Mouse (Mus musculus): Measurements from ENCODE around the gene Klk1b1. TPM values are rescaled to one million over a fixed set of nuclear protein-coding genes. Genes with fewer than 3 reads are reported as not detected.
"Not testable (repeated sequence)": the region's sequence is repeated elsewhere in the genome, so short reads cannot be mapped to it uniquely, and the experiment has no call there.

The Klk1b1 gene
- polyA plus RNA-seq, 1 experiment from 2014 or later: not detected

GRCm38 (mm10) chr7:43967612-43968011, 1.1 kb downstream of the Klk1b1 start:
- 85% methylated on average over 2 of the region's 2 CpGs for WGBS
- Histone ChIP-seq H3K4me1 (ENCODE audit: control insufficient read depth, insufficient read depth, low read length) (no peaks in the 10 kb centered on the region), H3K27me3 (ENCODE audit: control insufficient read depth, insufficient read depth, low read length) (no peaks in the 10 kb centered on the region), H3K9ac (replicated peaks; ENCODE audit: low read length) (no peak overlapping the region), H3K4me3 (replicated peaks; ENCODE audit: low read depth, low read length) (no peak overlapping the region), H3K36me3 (ENCODE audit: control insufficient read depth, insufficient read depth, low read length) (no peaks in the 10 kb centered on the region), H3K9me3 (ENCODE audit: control insufficient read depth, low read length) (no peaks in the 10 kb centered on the region), H3K27ac (replicated peaks; ENCODE audit: low read depth, low read length) (no peak overlapping the region), H3K4me2 (ENCODE audit: low read length) (no peak overlapping the region)
- DNase-seq: no peak
- no peak for ATAC-seq (ENCODE audit: low FRiP score, low TSS enrichment)

GRCm38 (mm10) chr7:43975761-43976160, 9.2 kb downstream of the Klk1b1 start, which contains the start of gene Klk1b9:
Gene Klk1b9, plus strand, starts transcription at chr7:43976061.
- H3K27ac ChIP-seq (replicated peaks; ENCODE audit: low read depth, low read length); H3K9me3 ChIP-seq (ENCODE audit: control insufficient read depth, low read length); H3K27me3 ChIP-seq (ENCODE audit: control insufficient read depth, insufficient read depth, low read length); ATAC-seq (ENCODE audit: low FRiP score, low TSS enrichment); H3K4me1 ChIP-seq (ENCODE audit: control insufficient read depth, insufficient read depth, low read length); H3K9ac ChIP-seq (replicated peaks; ENCODE audit: low read length); DNase-seq; H3K36me3 ChIP-seq (ENCODE audit: control insufficient read depth, insufficient read depth, low read length); H3K4me3 ChIP-seq (replicated peaks; ENCODE audit: low read depth, low read length); H3K4me2 ChIP-seq (ENCODE audit: low read length): not testable (repeated sequence)
- 86% methylated on average over 1 of the region's 1 CpGs for WGBS

GRCm38 (mm10) chr7:43985657-43986056, 19.1 kb downstream of the Klk1b1 start:
- H3K27ac ChIP-seq (replicated peaks; ENCODE audit: low read depth, low read length): no peak overlapping the region
- H3K36me3 ChIP-seq (ENCODE audit: control insufficient read depth, insufficient read depth, low read length): no peaks in the 10 kb centered on the region
- H3K4me3 ChIP-seq (replicated peaks; ENCODE audit: low read depth, low read length): no peak overlapping the region
- no peak overlapping the region for H3K4me2 ChIP-seq (ENCODE audit: low read length)
- DNase-seq (no peak), ATAC-seq (ENCODE audit: low FRiP score, low TSS enrichment) (no peak)
- no peaks in the 10 kb centered on the region for H3K4me1 ChIP-seq (ENCODE audit: control insufficient read depth, insufficient read depth, low read length)
- no peaks in the 10 kb centered on the region for H3K9me3 ChIP-seq (ENCODE audit: control insufficient read depth, low read length)
- no peak overlapping the region for H3K9ac ChIP-seq (replicated peaks; ENCODE audit: low read length)
- H3K27me3 ChIP-seq (ENCODE audit: control insufficient read depth, insufficient read depth, low read length): no peaks in the 10 kb centered on the region

GRCm38 (mm10) chr7:43994821-43995220, 28.3 kb downstream of the Klk1b1 start:
- H3K9ac ChIP-seq (replicated peaks; ENCODE audit: low read length); H3K4me1 ChIP-seq (ENCODE audit: control insufficient read depth, insufficient read depth, low read length); H3K4me3 ChIP-seq (replicated peaks; ENCODE audit: low read depth, low read length); DNase-seq; H3K27ac ChIP-seq (replicated peaks; ENCODE audit: low read depth, low read length); H3K9me3 ChIP-seq (ENCODE audit: control insufficient read depth, low read length); H3K36me3 ChIP-seq (ENCODE audit: control insufficient read depth, insufficient read depth, low read length); H3K27me3 ChIP-seq (ENCODE audit: control insufficient read depth, insufficient read depth, low read length); ATAC-seq (ENCODE audit: low FRiP score, low TSS enrichment); H3K4me2 ChIP-seq (ENCODE audit: low read length): not testable (repeated sequence)
- WGBS: 81% methylated on average over 1 of the region's 1 CpGs

GRCm38 (mm10) chr7:43995577-43995976, 29.0 kb downstream of the Klk1b1 start, which contains the start of gene Klk1b11:
Gene Klk1b11, plus strand, starts transcription at chr7:43995877.
- H3K4me1 ChIP-seq (ENCODE audit: control insufficient read depth, insufficient read depth, low read length); H3K27me3 ChIP-seq (ENCODE audit: control insufficient read depth, insufficient read depth, low read length); H3K36me3 ChIP-seq (ENCODE audit: control insufficient read depth, insufficient read depth, low read length); ATAC-seq (ENCODE audit: low FRiP score, low TSS enrichment); H3K9me3 ChIP-seq (ENCODE audit: control insufficient read depth, low read length); DNase-seq; H3K4me3 ChIP-seq (replicated peaks; ENCODE audit: low read depth, low read length); H3K9ac ChIP-seq (replicated peaks; ENCODE audit: low read length); H3K4me2 ChIP-seq (ENCODE audit: low read length); H3K27ac ChIP-seq (replicated peaks; ENCODE audit: low read depth, low read length): not testable (repeated sequence)
- WGBS: 87% methylated on average over 4 of the region's 4 CpGs

- no peak for DNase-seq
- Histone ChIP-seq H3K9ac (replicated peaks; ENCODE audit: low read length) (no peak overlapping the region), H3K4me2 (ENCODE audit: low read length) (no peak overlapping the region)
Observed at GRCm38 (mm10) chr7:44004847-44005246, 38.3 kb downstream of the Klk1b1 start.

GRCm38 (mm10) chr7:44011868-44012267, 45.3 kb downstream of the Klk1b1 start, which contains the start of gene Klk1b26:
Gene Klk1b26, plus strand, starts transcription at chr7:44012168.
- H3K27ac ChIP-seq (replicated peaks; ENCODE audit: low read depth, low read length); H3K36me3 ChIP-seq (ENCODE audit: control insufficient read depth, insufficient read depth, low read length); H3K9ac ChIP-seq (replicated peaks; ENCODE audit: low read length); H3K4me2 ChIP-seq (ENCODE audit: low read length); H3K4me1 ChIP-seq (ENCODE audit: control insufficient read depth, insufficient read depth, low read length); ATAC-seq (ENCODE audit: low FRiP score, low TSS enrichment); H3K9me3 ChIP-seq (ENCODE audit: control insufficient read depth, low read length); H3K27me3 ChIP-seq (ENCODE audit: control insufficient read depth, insufficient read depth, low read length); DNase-seq; H3K4me3 ChIP-seq (replicated peaks; ENCODE audit: low read depth, low read length): not testable (repeated sequence)

More at GRCm38 (mm10) chr7:44004847-44005246, 38.3 kb downstream of the Klk1b1 start:
- H3K27me3 ChIP-seq (ENCODE audit: control insufficient read depth, insufficient read depth, low read length): no peaks in the 10 kb centered on the region
- H3K4me3 ChIP-seq (replicated peaks; ENCODE audit: low read depth, low read length): no peak overlapping the region
- no peak overlapping the region for H3K27ac ChIP-seq (replicated peaks; ENCODE audit: low read depth, low read length)
- no peaks in the 10 kb centered on the region for H3K9me3 ChIP-seq (ENCODE audit: control insufficient read depth, low read length)
- no peak for ATAC-seq (ENCODE audit: low FRiP score, low TSS enrichment)
- no peaks in the 10 kb centered on the region for H3K36me3 ChIP-seq (ENCODE audit: control insufficient read depth, insufficient read depth, low read length)
- H3K4me1 ChIP-seq (ENCODE audit: control insufficient read depth, insufficient read depth, low read length): no peaks in the 10 kb centered on the region

- not testable (repeated sequence) for H3K27ac ChIP-seq (replicated peaks; ENCODE audit: low read depth, low read length); H3K27me3 ChIP-seq (ENCODE audit: control insufficient read depth, insufficient read depth, low read length); H3K4me2 ChIP-seq (ENCODE audit: low read length); H3K9ac ChIP-seq (replicated peaks; ENCODE audit: low read length); H3K4me3 ChIP-seq (replicated peaks; ENCODE audit: low read depth, low read length); H3K36me3 ChIP-seq (ENCODE audit: control insufficient read depth, insufficient read depth, low read length); H3K9me3 ChIP-seq (ENCODE audit: control insufficient read depth, low read length); DNase-seq; H3K4me1 ChIP-seq (ENCODE audit: control insufficient read depth, insufficient read depth, low read length); ATAC-seq (ENCODE audit: low FRiP score, low TSS enrichment)
- WGBS: 84% methylated on average over 6 of the region's 6 CpGs
Observed at GRCm38 (mm10) chr7:44014666-44015065, 48.1 kb downstream of the Klk1b1 start.

GRCm38 (mm10) chr7:44015071-44015470, 48.5 kb downstream of the Klk1b1 start:
- ATAC-seq (ENCODE audit: low FRiP score, low TSS enrichment): no peak

More at GRCm38 (mm10) chr7:44015071-44015470, 48.5 kb downstream of the Klk1b1 start:
- Histone ChIP-seq H3K9me3 (ENCODE audit: control insufficient read depth, low read length) (no peaks in the 10 kb centered on the region), H3K27me3 (ENCODE audit: control insufficient read depth, insufficient read depth, low read length) (no peaks in the 10 kb centered on the region), H3K27ac (replicated peaks; ENCODE audit: low read depth, low read length) (no peak overlapping the region), H3K9ac (replicated peaks; ENCODE audit: low read length) (no peak overlapping the region), H3K4me1 (ENCODE audit: control insufficient read depth, insufficient read depth, low read length) (no peaks in the 10 kb centered on the region), H3K4me2 (ENCODE audit: low read length) (no peak overlapping the region), H3K4me3 (replicated peaks; ENCODE audit: low read depth, low read length) (no peak overlapping the region), H3K36me3 (ENCODE audit: control insufficient read depth, insufficient read depth, low read length) (no peaks in the 10 kb centered on the region)
- DNase-seq: no peak
- WGBS: 90% methylated on average over 5 of the region's 5 CpGs
